Mouse (Mus musculus): ENCODE measurements around the gene Ms4a15. TPM values are rescaled to one million over a fixed set of nuclear protein-coding genes. Genes with fewer than 3 reads are reported as not detected.

Ms4a15 gene
- 0.10 TPM in 1 of 2 replicates, not detected in the other for polyA plus RNA-seq (2012; rRNA removed; ENCODE audit: low replicate concordance)

DNA sequence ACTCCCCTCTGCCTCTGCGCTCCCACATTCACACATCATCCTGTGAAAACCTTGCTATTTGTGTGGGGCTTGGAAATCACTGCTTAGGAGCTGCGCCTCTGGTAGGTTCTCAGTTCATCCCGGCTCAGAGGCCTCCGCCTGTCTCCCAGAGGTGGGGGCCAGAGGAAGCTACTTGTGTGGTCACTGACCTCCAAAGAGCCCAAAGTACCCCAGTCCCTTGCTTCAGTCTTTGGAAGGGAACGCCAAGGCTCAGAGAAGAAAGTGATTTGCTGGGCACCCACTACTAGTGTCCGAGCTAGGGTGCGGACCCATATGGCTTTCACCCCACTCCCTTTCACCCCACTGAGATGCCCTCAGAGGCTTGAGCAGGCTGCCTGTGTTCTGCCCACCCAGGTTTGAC, at the start of gene Ms4a15:
Gene Ms4a15, minus strand, starts transcription at position 101 of the 400 bp plus-strand sequence.

DNA sequence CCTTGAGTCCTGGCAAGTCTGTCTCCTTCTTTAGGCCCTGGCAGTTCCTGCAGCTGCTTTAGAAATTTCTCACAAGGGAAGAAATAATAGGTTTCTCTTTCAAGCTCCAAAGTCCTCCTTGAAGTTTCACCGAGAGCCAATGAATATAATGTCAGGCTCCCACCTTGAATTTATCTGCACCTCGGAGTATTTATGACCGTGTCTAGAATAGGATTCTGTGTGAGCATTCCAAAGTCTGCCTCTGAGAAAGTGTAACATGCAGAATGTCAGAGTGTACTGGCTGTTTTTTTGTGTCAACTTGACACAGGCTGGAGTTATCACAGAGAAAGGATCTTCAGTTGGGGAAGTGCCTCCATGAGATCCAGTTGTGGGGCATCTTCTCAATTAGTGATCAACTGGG, 24.8 kb upstream of the Ms4a15 start, which contains the start of gene Ms4a18:
Gene Ms4a18, minus strand, starts transcription at position 141 of the 400 bp plus-strand sequence.

GRCm38 (mm10) chr19:10974238-10974865, 18.7 kb downstream of the Ms4a15 start, which contains the start of gene Ms4a10:
Gene Ms4a10, minus strand, starts transcription at chr19:10974670.

GRCm38 (mm10) chr19:10949112-10949511, 43.9 kb downstream of the Ms4a15 start, which contains the start of gene Ccdc86:
Gene Ccdc86, minus strand, starts transcription at chr19:10949266.

DNA sequence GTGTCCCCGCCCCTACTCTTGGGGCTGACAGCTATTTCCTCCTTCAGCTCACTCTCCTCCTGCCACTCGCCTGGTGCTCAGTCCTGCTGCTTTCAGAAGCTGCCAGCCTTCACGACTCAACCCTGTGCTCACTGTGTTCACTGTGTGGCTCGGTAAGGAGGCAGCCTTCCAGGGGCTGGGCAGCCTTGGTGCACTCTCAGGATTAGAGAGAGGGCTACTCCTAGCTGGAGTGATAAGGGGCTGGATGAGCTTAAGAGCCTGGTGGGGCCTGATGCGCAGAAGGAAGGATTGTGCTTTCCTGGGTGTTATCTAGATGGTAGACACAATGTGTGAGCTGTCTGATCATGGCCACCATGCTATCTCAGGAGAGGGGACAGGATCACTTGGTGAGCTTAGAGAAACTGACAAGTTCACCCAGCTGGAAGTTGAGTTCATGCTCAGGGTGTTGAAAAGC, 55.9 kb downstream of the Ms4a15 start, which contains the start of gene Ptgdr2:
Gene Ptgdr2, plus strand, starts transcription at position 51 of the 454 bp plus-strand sequence.

Other genes starting within 250 kb of the Ms4a15 start
- gene Cd6, start 163.2 kb downstream of the Ms4a15 start, polyA plus RNA-seq (2012; rRNA removed; ENCODE audit: low replicate concordance), result 0.24 and 1.0 TPM in 2 replicates
- gene Slc15a3, start 153.5 kb downstream of the Ms4a15 start, polyA plus RNA-seq (2012; rRNA removed; ENCODE audit: low replicate concordance), result 6.2 and 12.4 TPM in 2 replicates
- gene Tmem132a, start 123.3 kb downstream of the Ms4a15 start, polyA plus RNA-seq (2012; rRNA removed; ENCODE audit: low replicate concordance), result 20.4 and 60.0 TPM in 2 replicates
- 204 and 245 TPM in 2 replicates for gene Tmem109, start 111.2 kb downstream of the Ms4a15 start, polyA plus RNA-seq (2012; rRNA removed; ENCODE audit: low replicate concordance)
- gene Prpf19, start 98.0 kb downstream of the Ms4a15 start, polyA plus RNA-seq (2012; rRNA removed; ENCODE audit: low replicate concordance), result 214 and 361 TPM in 2 replicates
- gene Zp1, start 72.6 kb downstream of the Ms4a15 start, polyA plus RNA-seq (2012; rRNA removed; ENCODE audit: low replicate concordance), result 0.22 TPM in 1 of 2 replicates, not detected in the other
- 0.16 and 13.9 TPM in 2 replicates for gene Ptgdr2, start 56.1 kb downstream of the Ms4a15 start, polyA plus RNA-seq (2012; rRNA removed; ENCODE audit: low replicate concordance)
- gene Ccdc86, start 44.0 kb downstream of the Ms4a15 start, polyA plus RNA-seq (2012; rRNA removed; ENCODE audit: low replicate concordance), result 6.0 and 10.1 TPM in 2 replicates
- 0.50 TPM in 1 of 2 replicates, not detected in the other for gene Ms4a10, start 18.6 kb downstream of the Ms4a15 start, polyA plus RNA-seq (2012; rRNA removed; ENCODE audit: low replicate concordance)
- gene Ms4a18, start 24.8 kb upstream of the Ms4a15 start, polyA plus RNA-seq (2012; rRNA removed; ENCODE audit: low replicate concordance), result not detected in 2 replicates
- 4.3 and 6.3 TPM in 2 replicates for gene Ms4a8a, start 87.9 kb upstream of the Ms4a15 start, polyA plus RNA-seq (2012; rRNA removed; ENCODE audit: low replicate concordance)
- gene 1700017D01Rik, start 137.6 kb upstream of the Ms4a15 start, polyA plus RNA-seq (2012; rRNA removed; ENCODE audit: low replicate concordance), result not detected in 2 replicates
- not detected in 2 replicates for gene 1700025F22Rik, start 172.1 kb upstream of the Ms4a15 start, polyA plus RNA-seq (2012; rRNA removed; ENCODE audit: low replicate concordance)
- gene Ms4a13, start 203.5 kb upstream of the Ms4a15 start, polyA plus RNA-seq (2012; rRNA removed; ENCODE audit: low replicate concordance), result not detected in 2 replicates
- gene Ms4a12, start 239.2 kb upstream of the Ms4a15 start, polyA plus RNA-seq (2012; rRNA removed; ENCODE audit: low replicate concordance), result not detected in 2 replicates

Measured in subcutaneous adipose tissue, adult 2 months (tissue).